Mouse (Mus musculus) left cerebral cortex, postnatal 14 days (tissue): ENCODE measurements at regions not wholly inside any gene's neighbourhood (a gene's known extent, or its start where the extent isn't known, plus 50 kb on each side); places are given as distances from the start of the nearest gene placed in this dataset.

ENCODE experiments used
- DNase-seq, 2 experiments: peaks; one replicate each; pipeline ENCODE4 v3.0.0; 2021 to 2022; ENCODE audit warnings: low spot score in 2 of 2, mixed read lengths in 1 of 2
- intact Hi-C: fragments of 180-260 bp; cut with DNase I; formaldehyde crosslinking; loops from one replicate; pipeline ENCODE4 v1.15.1; 2025

DNA sequence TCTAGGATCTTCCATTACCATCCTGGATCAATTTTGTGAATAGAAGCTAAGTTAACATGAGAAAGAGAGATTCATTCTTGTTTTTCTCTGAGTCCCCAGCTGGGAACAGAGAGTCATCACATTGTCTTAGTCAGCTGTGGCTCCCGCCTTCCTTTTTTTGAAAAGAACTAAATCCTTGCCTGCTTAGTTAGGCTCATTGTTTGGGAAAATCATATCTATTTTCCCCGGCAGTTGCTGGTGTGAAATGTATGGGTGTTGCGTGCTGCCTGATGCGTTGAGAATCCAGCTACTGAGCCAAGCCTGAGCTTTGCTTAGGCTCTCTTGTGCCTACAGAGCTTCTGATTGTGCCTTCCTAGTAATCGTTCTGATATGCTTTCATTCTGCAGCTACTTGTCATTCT, 66.3 kb downstream of the Fam50b start:
- intact Hi-C loops, result no loop called here
- no peak for DNase-seq

DNA sequence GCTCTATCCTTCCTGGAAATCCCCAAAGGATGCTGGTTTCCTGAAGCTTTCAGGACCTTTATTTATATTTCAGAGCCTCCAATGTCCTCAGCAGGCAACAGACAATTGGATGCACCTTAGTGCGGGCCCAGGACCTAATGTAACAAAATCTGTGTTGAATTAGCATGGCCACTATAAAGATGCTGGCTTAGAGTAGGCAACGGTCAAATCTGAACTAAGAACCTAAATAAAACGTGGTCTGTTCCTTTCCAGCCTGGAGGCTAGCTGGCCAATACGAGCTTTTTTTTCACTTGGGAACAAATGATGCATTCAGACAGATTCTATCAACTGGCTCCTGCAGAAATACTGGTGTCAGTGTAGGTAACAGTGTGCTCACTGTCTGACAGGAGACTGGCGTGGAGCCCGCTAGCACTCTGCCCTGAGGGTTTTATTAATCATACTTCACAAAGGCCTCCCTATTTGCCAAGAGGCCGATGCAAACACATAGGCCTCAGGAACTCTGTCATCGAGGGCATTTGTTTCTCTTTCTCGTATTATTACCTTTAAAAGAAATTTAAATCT, 68.5 kb upstream of the Prpf4b start:
- peak in 1 of 2 experiments; percentile 19 for DNase-seq
- intact Hi-C loops, result no loop called here

DNA sequence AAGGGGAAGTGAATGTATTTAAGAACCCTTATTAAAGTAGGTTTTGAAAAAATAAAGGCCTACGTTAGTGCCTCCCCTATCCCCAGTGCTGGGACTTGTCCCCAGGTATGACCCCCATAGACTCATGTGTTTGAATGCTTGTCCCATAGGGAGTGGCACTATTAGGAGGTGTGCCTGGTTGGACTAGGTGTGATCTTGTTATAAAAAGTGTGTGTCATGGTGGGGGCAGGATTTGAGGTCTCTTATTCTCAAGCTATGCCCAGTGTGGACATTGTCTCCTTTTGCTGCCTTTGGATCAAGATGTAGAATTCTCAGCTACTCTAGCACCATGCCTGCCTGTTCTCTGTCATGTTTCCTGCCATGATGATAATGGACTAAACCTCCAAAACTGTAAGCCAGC, 65.6 kb upstream of the Prpf4b start:
- DNase-seq, result no peak
- intact Hi-C loops, result no loop called here

DNA sequence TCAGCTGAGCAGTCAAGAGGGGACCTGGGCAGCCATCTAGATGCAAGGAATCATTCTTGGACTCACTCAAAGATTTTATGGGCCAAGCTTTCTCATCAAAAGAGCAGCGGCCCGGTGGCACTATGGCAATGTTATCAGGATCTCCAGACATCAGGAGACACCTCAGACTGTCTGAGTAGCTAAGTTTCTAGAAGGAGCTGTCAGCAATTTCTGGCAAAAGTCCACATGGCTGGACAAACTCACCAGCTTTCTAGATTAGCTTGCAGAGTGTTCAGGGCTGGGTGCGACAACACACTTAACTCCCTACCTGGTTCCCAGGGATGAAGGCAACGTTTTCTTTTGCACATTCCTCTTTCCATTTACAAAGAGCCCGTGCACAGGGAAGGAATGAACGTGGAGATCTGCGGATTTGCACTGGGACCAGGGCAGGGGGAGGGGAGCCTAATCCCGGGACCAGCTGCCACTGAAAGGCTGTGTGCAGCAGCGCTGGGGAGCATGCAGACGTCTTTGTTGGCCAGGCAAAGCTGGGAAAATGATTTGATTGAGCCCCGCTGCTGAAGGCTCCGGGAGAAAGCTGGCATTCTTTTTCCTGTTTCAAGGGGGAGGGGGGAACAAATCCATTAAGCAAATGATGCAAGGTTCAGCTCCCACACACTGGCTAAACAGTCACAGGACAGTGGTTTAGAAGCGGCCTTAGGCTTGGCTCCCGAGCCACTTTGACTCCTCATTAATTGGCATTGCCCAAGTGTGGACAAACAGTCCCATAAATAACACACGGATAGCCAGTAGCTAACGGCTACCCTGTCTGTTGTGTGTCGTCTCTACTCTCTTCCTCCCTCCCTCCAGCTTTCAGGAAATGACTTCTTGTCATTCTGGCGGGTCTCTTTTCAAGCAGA, 60.7 kb upstream of the Prpf4b start:
- intact Hi-C loops, result no loop called here
- peak; percentile 33 to 45 for DNase-seq

DNA sequence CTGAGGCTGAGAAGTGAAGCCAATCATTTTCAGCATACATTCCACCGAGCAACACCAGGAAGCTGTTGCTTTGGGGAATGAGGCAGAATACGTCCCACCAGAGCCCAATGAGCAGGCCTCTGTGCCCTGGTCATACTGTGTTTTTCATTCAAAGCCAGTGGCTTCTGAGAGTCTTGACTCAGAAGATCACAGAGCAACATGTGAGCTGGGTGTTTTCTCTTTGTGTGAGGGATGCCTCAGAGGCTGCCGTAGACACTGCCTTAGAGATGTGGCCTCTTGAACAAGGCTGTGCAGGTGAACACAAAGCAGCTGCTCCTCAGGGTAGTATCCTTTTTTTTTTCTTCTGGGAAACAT, 60.1 kb upstream of the Prpf4b start:
- intact Hi-C loops, result no loop called here
- DNase-seq, result no peak

DNA sequence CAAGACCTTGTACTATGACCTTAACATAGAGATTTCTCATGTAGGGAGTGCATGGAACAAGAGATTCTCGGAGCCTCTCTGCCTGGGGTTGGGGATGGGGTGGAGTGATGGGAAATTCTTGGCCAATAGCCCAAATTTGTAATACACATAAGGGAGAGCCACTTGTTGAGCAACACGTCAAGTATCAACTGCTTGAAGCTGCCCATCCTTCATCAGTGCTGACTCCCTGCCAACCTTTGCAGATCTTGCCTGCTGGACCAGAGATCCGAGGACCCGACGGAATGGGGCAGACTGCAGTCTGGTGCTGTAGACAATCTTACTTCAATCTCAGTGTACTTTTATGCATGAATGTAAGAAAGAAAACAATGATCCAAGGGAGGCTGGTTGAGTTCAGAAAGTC, 56.9 kb upstream of the Prpf4b start:
- intact Hi-C loops, result no loop called here
- no peak for DNase-seq

DNA sequence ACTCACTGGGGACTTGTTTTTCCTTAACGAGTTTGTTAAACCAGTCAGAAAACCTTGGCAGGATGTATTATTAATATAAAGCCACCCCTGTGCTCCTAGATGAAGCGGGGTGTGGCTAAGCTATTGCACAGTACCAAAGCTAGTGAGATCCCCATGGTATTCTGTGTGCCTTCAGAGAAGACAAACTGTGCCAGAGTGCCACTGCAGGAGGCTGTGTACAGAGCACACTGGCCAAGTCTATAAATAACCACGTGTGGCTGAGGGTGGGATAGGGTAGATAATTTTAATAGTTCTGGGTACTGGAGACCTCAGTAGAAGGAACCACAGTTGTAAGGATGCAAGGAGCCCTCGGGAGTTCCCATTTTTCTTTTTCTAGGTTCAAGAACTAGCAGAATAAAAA, 54.7 kb upstream of the Prpf4b start:
- intact Hi-C loops, result no loop called here
- DNase-seq, result no peak

DNA sequence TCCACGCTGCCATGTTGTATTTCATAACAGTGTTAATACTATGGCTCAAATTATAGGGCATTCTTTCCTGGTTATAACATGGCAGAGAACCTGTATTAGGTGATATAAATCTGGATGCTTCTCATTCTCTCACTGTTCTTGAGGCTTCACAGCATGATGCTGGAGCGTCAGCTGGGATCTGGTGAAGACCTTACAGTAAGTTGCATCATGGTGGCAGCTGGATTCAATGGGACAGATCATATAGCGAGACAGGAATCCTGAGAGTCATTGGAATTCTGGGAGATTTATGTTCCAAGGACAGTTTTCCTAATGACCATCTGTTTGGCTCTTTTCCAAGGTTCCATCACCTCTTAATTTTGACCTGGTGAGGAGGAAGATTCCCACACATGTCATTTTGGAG, 53.2 kb upstream of the Prpf4b start:
- no peak for DNase-seq
- intact Hi-C loops, result no loop called here

DNA sequence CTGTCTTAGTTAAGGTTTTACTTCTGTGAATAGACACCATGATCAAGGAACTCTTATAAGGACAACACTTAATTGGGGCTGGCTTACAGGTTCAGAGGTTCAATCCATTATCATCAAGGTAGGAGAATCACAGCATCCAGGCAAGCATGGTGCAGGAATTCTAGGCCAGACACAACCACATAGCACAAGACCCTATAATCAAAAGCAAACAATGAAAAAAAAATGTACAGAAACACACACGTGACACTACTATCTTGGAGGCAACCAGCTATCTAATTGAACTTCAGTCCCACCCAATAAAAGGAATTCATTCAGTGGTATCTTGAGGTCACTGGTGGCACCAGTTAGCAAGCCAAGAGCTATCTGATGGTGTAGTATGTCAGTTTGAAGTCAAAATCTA, 50.9 kb upstream of the Prpf4b start:
- intact Hi-C loops, result no loop called here
- DNase-seq, result no peak
